Mouse (Mus musculus) erythroblast, embryonic 14.5 days (primary cell): ENCODE results near the gene Gab2.

ENCODE experiments used
- GATA1 ChIP-seq: IDR thresholded peaks from 2 replicates; pipeline ENCODE4 v1.6.1; 2012; ENCODE audit warnings: low read length, inconsistent platforms, mixed read lengths
- TAL1 ChIP-seq: IDR thresholded peaks from 3 replicates; pipeline ENCODE4 v1.6.1; 2012; ENCODE audit warnings: low read length, inconsistent platforms, mixed read lengths

GRCm38 (mm10) chr7:97094241-97094640, 12.9 kb downstream of the Gab2 start:
- TF ChIP-seq GATA1 (no peak), TAL1 (no peak)
